Mouse (Mus musculus): ENCODE results near the gene Mark2.
"Not testable (repeated sequence)": the region's sequence is repeated elsewhere in the genome, so short reads cannot be mapped to it uniquely, and the experiment has no call there.

Gene Mark2

GRCm38 (mm10) chr19:7341512-7342397 lies at the start of gene Mark2:
Gene Mark2, minus strand, starts transcription at chr19:7341860.
- in situ Hi-C loops (cut with MboI, MseI): no loop called here

GRCm38 (mm10) chr19:7388488-7388887 lies 46.8 kb upstream of the Mark2 start:
- in situ Hi-C loops (cut with MboI, MseI): no loop called here

- in situ Hi-C loops (cut with MboI, MseI): no loop called here
These were observed 44.4 kb upstream of the Mark2 start for GRCm38 (mm10) chr19:7386042-7386441.

- in situ Hi-C loops (cut with MboI, MseI): no loop called here
These were observed 41.5 kb upstream of the Mark2 start, which contains the start of gene Spindoc for GRCm38 (mm10) chr19:7382903-7383865. Gene Spindoc, minus strand, starts transcription at chr19:7382994.

- in situ Hi-C loops (cut with MboI, MseI): no loop called here
These were observed 40.7 kb upstream of the Mark2 start for GRCm38 (mm10) chr19:7382248-7382902.

GRCm38 (mm10) chr19:7381906-7382247 lies 40.2 kb upstream of the Mark2 start:
- in situ Hi-C loops (cut with MboI, MseI): no loop called here

- in situ Hi-C loops (cut with MboI, MseI): no loop called here
These were observed 36.0 kb upstream of the Mark2 start for GRCm38 (mm10) chr19:7377639-7378038.

- in situ Hi-C loops (cut with MboI, MseI): no loop called here
These were observed 32.8 kb upstream of the Mark2 start for GRCm38 (mm10) chr19:7374491-7374890.

- in situ Hi-C loops (cut with MboI, MseI): not testable (repeated sequence)
These were observed 27.8 kb upstream of the Mark2 start for GRCm38 (mm10) chr19:7369469-7369868.

GRCm38 (mm10) chr19:7353636-7354035 lies 12.0 kb upstream of the Mark2 start:
- in situ Hi-C loops (cut with MboI, MseI): no loop called here

- in situ Hi-C loops (cut with MboI, MseI): no loop called here
These were observed 11.3 kb upstream of the Mark2 start for GRCm38 (mm10) chr19:7352809-7353495.

GRCm38 (mm10) chr19:7349993-7350392 lies 8.3 kb upstream of the Mark2 start:
- in situ Hi-C loops (cut with MboI, MseI): no loop called here

- in situ Hi-C loops (cut with MboI, MseI): no loop called here
These were observed 3.6 kb upstream of the Mark2 start for GRCm38 (mm10) chr19:7345235-7345755.

GRCm38 (mm10) chr19:7342646-7343045 lies 986 bp upstream of the Mark2 start:
- in situ Hi-C loops (cut with MboI, MseI): no loop called here

GRCm38 (mm10) chr19:7340780-7341475 lies 732 bp downstream of the Mark2 start:
- in situ Hi-C loops (cut with MboI, MseI): no loop called here

- in situ Hi-C loops (cut with MboI, MseI): no loop called here
These were observed 1.3 kb downstream of the Mark2 start for GRCm38 (mm10) chr19:7340371-7340779.

- in situ Hi-C loops (cut with MboI, MseI): no loop called here
These were observed 1.8 kb downstream of the Mark2 start for GRCm38 (mm10) chr19:7339867-7340266.

GRCm38 (mm10) chr19:7339026-7339425 lies 2.6 kb downstream of the Mark2 start:
- in situ Hi-C loops (cut with MboI, MseI): no loop called here

GRCm38 (mm10) chr19:7337781-7338342 lies 3.8 kb downstream of the Mark2 start:
- in situ Hi-C loops (cut with MboI, MseI): no loop called here

- in situ Hi-C loops (cut with MboI, MseI): no loop called here
These were observed 6.0 kb downstream of the Mark2 start for GRCm38 (mm10) chr19:7335656-7336055.

Measured in T-helper 1 cell (primary cell).